Mouse (Mus musculus) neural tube, embryonic 10.5 days (tissue): ENCODE data around the gene Scgb2b7.
"Not testable (repeated sequence)": the region's sequence is repeated elsewhere in the genome, so short reads cannot be mapped to it uniquely, and the experiment has no call there.

Source experiments
- DNase-seq: peaks from one replicate; pipeline ENCODE4 v3.0.0-alpha.2; 2017; ENCODE audit warnings: low spot score; ENCODE audit errors: extremely low spot score

The Scgb2b7 gene

DNA sequence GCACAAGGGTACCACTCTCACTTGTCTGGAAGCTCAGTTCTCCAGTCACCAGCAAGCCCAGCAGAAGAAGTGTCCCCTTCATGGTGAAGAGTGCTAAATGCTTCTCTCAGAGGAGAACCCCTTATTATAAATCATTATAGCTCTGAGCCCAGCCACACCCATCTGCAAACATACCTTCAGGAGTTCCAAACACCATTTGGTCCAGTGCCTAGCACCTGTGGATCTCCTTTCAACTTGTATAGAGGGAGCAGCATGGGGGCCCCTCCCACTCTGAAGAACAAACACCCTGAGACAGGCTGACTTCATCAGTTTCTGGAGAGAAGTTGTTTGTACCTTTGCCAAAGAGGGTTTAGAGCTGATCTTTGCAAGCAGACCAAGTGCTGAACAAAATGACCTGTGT lies at the start of gene Scgb2b7:
TSS of gene Scgb2b7 (minus strand) at position 101 of the 400 bp plus-strand sequence.
- not testable (repeated sequence) for DNase-seq

DNA sequence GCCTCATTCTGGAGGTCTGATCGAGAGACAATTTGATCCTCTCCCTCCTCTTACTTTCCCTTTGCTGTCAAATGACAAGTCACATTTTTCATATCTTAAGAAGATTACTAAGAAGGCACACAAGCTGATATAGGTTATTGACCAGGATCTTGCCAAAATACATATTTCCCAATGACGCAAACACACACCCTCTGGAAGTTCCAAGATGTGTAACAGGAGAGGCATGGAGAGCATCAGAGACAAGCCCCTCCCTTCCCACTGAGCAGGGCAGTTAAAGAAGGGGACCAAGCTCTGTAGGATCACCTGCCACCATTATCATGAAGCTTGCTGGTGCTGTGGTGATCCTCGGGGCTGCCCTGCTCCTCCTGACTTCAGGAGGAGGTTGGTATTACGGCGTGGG lies 6.8 kb upstream of the Scgb2b7 start, which contains the start of gene Scgb1b7:
TSS of gene Scgb1b7 (plus strand) at position 301 of the 400 bp plus-strand sequence.
- DNase-seq: not testable (repeated sequence)
